Mouse (Mus musculus): ENCODE data around the gene F11r. TPM values are rescaled to one million over a fixed set of nuclear protein-coding genes. Genes with fewer than 3 reads are reported as not detected.

Gene F11r
- polyA plus RNA-seq, 1 experiment from 2014 or later, result 95.8 TPM

- no peak for DNase-seq (ENCODE audit: low spot score)
- 0 out of 2 replicates have a peak, but pooled peaks cover 3% of the 10 kb centered on the region for H3K4me1 ChIP-seq (replicated peaks; ENCODE audit: control insufficient read depth, insufficient read depth)
- TF ChIP-seq CTCF (IDR thresholded peaks at IDR 0.05; ENCODE audit: low read depth) (no peak), EP300 (optimal IDR thresholded peaks at IDR 0.05) (no peak)
- H3K4me3 ChIP-seq (ENCODE audit: low read depth, low read length), result no peak overlapping the region
- peaks cover 10% of the 10 kb centered on the region for H3K36me3 ChIP-seq (ENCODE audit: control insufficient read depth, insufficient read depth, low read length)
- ATAC-seq (ENCODE audit: low FRiP score, low TSS enrichment), result no peak
- H3K27me3 ChIP-seq (ENCODE audit: control insufficient read depth, insufficient read depth, low read length), result no peaks in the 10 kb centered on the region
- H3K4me2 ChIP-seq (replicated peaks; ENCODE audit: low read depth), result no peak overlapping the region
- 79% methylated on average over 8 of the region's 8 CpGs for WGBS
- no peak overlapping the region for H3K9ac ChIP-seq (ENCODE audit: low read length)
- no peak overlapping the region for H3K27ac ChIP-seq (replicated peaks)
- H3K9me3 ChIP-seq (ENCODE audit: control insufficient read depth, low read length), result no peaks in the 10 kb centered on the region
Observed at GRCm38 (mm10) chr1:171413608-171414007, 23.7 kb upstream of the F11r start.

GRCm38 (mm10) chr1:171418660-171419059 is 18.7 kb upstream of the F11r start, which contains the start of gene Tstd1:
Gene Tstd1, plus strand, starts transcription at chr1:171418872.
- no peaks in the 10 kb centered on the region for H3K9me3 ChIP-seq (ENCODE audit: control insufficient read depth, low read length)
- no peak within 1 kb of the TSS for H3K4me3 ChIP-seq (ENCODE audit: low read depth, low read length)
- DNase-seq (ENCODE audit: low spot score) (no peak), ATAC-seq (ENCODE audit: low FRiP score, low TSS enrichment) (0 out of 2 replicates have a peak, but pooled peaks have one; percentile 36)
- peaks cover 15% of the 10 kb centered on the region for H3K36me3 ChIP-seq (ENCODE audit: control insufficient read depth, insufficient read depth, low read length)
- H3K4me1 ChIP-seq (replicated peaks; ENCODE audit: control insufficient read depth, insufficient read depth), result no peaks in the 10 kb centered on the region
- H3K9ac ChIP-seq (ENCODE audit: low read length), result no peak within 1 kb of the TSS
- H3K4me2 ChIP-seq (replicated peaks; ENCODE audit: low read depth), result no peak within 1 kb of the TSS
- 65% methylated on average over 5 of the region's 5 CpGs for WGBS
- H3K27me3 ChIP-seq (ENCODE audit: control insufficient read depth, insufficient read depth, low read length), result no peaks in the 10 kb centered on the region
- TF ChIP-seq CTCF (IDR thresholded peaks at IDR 0.05; ENCODE audit: low read depth) (no peak), EP300 (optimal IDR thresholded peaks at IDR 0.05) (no peak)
- H3K27ac ChIP-seq (replicated peaks), result no peak within 1 kb of the TSS

GRCm38 (mm10) chr1:171419291-171419882 is 17.9 kb upstream of the F11r start:
- DNase-seq (ENCODE audit: low spot score) (no peak), ATAC-seq (ENCODE audit: low FRiP score, low TSS enrichment) (peak; percentile 25; the same call in 1 of the 2 replicates)
- Histone ChIP-seq H3K9me3 (ENCODE audit: control insufficient read depth, low read length) (no peaks in the 10 kb centered on the region), H3K27me3 (ENCODE audit: control insufficient read depth, insufficient read depth, low read length) (no peaks in the 10 kb centered on the region), H3K9ac (ENCODE audit: low read length) (no peak overlapping the region), H3K27ac (replicated peaks) (no peak overlapping the region), H3K4me2 (replicated peaks; ENCODE audit: low read depth) (no peak overlapping the region), H3K4me3 (ENCODE audit: low read depth, low read length) (no peak overlapping the region), H3K4me1 (replicated peaks; ENCODE audit: control insufficient read depth, insufficient read depth) (no peaks in the 10 kb centered on the region), H3K36me3 (ENCODE audit: control insufficient read depth, insufficient read depth, low read length) (peaks cover 15% of the 10 kb centered on the region)
- 49% methylated on average over 12 of the region's 12 CpGs for WGBS
- TF ChIP-seq CTCF (IDR thresholded peaks at IDR 0.05; ENCODE audit: low read depth) (no peak), EP300 (optimal IDR thresholded peaks at IDR 0.05) (no peak)

- ATAC-seq (ENCODE audit: low FRiP score, low TSS enrichment) (no peak), DNase-seq (ENCODE audit: low spot score) (no peak)
- 0 out of 2 replicates have a peak, but pooled peaks cover under 1% of the 10 kb centered on the region for H3K4me1 ChIP-seq (replicated peaks; ENCODE audit: control insufficient read depth, insufficient read depth)
- H3K9me3 ChIP-seq (ENCODE audit: control insufficient read depth, low read length), result no peaks in the 10 kb centered on the region
- H3K4me3 ChIP-seq (ENCODE audit: low read depth, low read length), result no peak overlapping the region
- H3K9ac ChIP-seq (ENCODE audit: low read length), result no peak overlapping the region
- H3K27ac ChIP-seq (replicated peaks), result no peak overlapping the region
- peaks cover 15% of the 10 kb centered on the region for H3K36me3 ChIP-seq (ENCODE audit: control insufficient read depth, insufficient read depth, low read length)
- 78% methylated on average over 5 of the region's 5 CpGs for WGBS
- no peak overlapping the region for H3K4me2 ChIP-seq (replicated peaks; ENCODE audit: low read depth)
- no peak for TF ChIP-seq CTCF (IDR thresholded peaks at IDR 0.05; ENCODE audit: low read depth)
- no peaks in the 10 kb centered on the region for H3K27me3 ChIP-seq (ENCODE audit: control insufficient read depth, insufficient read depth, low read length)
Observed at GRCm38 (mm10) chr1:171419905-171420304, 17.4 kb upstream of the F11r start.

- Histone ChIP-seq H3K36me3 (ENCODE audit: control insufficient read depth, insufficient read depth, low read length) (peaks cover 8% of the 10 kb centered on the region), H3K4me3 (ENCODE audit: low read depth, low read length) (no peak overlapping the region), H3K4me2 (replicated peaks; ENCODE audit: low read depth) (no peak overlapping the region), H3K9ac (ENCODE audit: low read length) (no peak overlapping the region), H3K27ac (replicated peaks) (no peak overlapping the region), H3K4me1 (replicated peaks; ENCODE audit: control insufficient read depth, insufficient read depth) (0 out of 2 replicates have a peak, but pooled peaks cover 4% of the 10 kb centered on the region), H3K27me3 (ENCODE audit: control insufficient read depth, insufficient read depth, low read length) (no peaks in the 10 kb centered on the region), H3K9me3 (ENCODE audit: control insufficient read depth, low read length) (no peaks in the 10 kb centered on the region)
- DNase-seq (ENCODE audit: low spot score), result peak; percentile 38
- 71% methylated on average over 8 of the region's 8 CpGs for WGBS
- TF ChIP-seq CTCF (IDR thresholded peaks at IDR 0.05; ENCODE audit: low read depth), result no peak
- TF ChIP-seq EP300 (optimal IDR thresholded peaks at IDR 0.05), result no peak
- ATAC-seq (ENCODE audit: low FRiP score, low TSS enrichment), result peak; percentile 14; the same call in 1 of the 2 replicates
Observed at GRCm38 (mm10) chr1:171422504-171423095, 14.7 kb upstream of the F11r start.

- H3K9me3 ChIP-seq (ENCODE audit: control insufficient read depth, low read length), result no peaks in the 10 kb centered on the region
- H3K27ac ChIP-seq (replicated peaks), result no peak overlapping the region; the same call in 1 of the 2 replicates
- no peak overlapping the region for H3K4me3 ChIP-seq (ENCODE audit: low read depth, low read length)
- peaks cover 2% of the 10 kb centered on the region; the same call in 1 of the 2 replicates for H3K36me3 ChIP-seq (ENCODE audit: control insufficient read depth, insufficient read depth, low read length)
- TF ChIP-seq CTCF (IDR thresholded peaks at IDR 0.05; ENCODE audit: low read depth) (no peak), EP300 (optimal IDR thresholded peaks at IDR 0.05) (no peak)
- H3K4me2 ChIP-seq (replicated peaks; ENCODE audit: low read depth), result no peak overlapping the region
- H3K27me3 ChIP-seq (ENCODE audit: control insufficient read depth, insufficient read depth, low read length), result no peaks in the 10 kb centered on the region
- no peak overlapping the region for H3K9ac ChIP-seq (ENCODE audit: low read length)
- 0 out of 2 replicates have a peak, but pooled peaks cover 4% of the 10 kb centered on the region for H3K4me1 ChIP-seq (replicated peaks; ENCODE audit: control insufficient read depth, insufficient read depth)
- DNase-seq (ENCODE audit: low spot score), result no peak
- 31% methylated on average over 5 of the region's 5 CpGs for WGBS
- ATAC-seq (ENCODE audit: low FRiP score, low TSS enrichment), result peak; percentile 27; the same call in 1 of the 2 replicates
Observed at GRCm38 (mm10) chr1:171424638-171425037, 12.7 kb upstream of the F11r start.

All from stomach, postnatal 0 days (tissue).